Mouse (Mus musculus) B cell, adult 2 months (primary cell): ENCODE data around the gene Hsf2bp.
A peak's percentile ranks its signal among the peaks of the same experiment; 100 is the strongest.

ENCODE experiments used
- DNase-seq, 2 experiments: peaks; one replicate each; pipeline ENCODE4 v3.0.0; 2022

The Hsf2bp gene

GRCm38 (mm10) chr17:31982326-31983190 is 53.6 kb downstream of the Hsf2bp start:
- no peak for DNase-seq

- no peak for DNase-seq
These were observed 56.3 kb downstream of the Hsf2bp start for GRCm38 (mm10) chr17:31979888-31980287.

DNA sequence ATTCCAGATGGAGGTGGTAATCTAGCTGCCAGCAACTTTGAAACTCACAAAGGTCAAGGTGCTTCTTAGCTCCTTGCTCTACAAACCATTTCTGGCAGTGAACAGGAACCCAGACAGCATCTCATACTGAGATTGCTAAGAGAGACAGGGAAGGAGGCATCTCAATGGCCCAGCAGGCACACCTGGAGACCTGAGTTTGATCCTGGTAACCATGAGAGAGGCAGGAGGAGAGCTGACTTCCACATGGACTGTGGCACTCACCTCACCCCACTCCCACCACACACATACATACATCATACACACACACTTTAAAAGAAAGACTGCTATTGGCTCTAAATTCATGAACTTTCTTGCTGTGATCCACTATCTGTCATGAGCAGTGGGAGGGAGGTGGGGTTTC is 59.0 kb downstream of the Hsf2bp start:
- DNase-seq = no peak

GRCm38 (mm10) chr17:31976501-31976900 is 59.6 kb downstream of the Hsf2bp start:
- no peak for DNase-seq

- DNase-seq = no peak
These were observed 61.5 kb downstream of the Hsf2bp start for GRCm38 (mm10) chr17:31974694-31975093.

DNA sequence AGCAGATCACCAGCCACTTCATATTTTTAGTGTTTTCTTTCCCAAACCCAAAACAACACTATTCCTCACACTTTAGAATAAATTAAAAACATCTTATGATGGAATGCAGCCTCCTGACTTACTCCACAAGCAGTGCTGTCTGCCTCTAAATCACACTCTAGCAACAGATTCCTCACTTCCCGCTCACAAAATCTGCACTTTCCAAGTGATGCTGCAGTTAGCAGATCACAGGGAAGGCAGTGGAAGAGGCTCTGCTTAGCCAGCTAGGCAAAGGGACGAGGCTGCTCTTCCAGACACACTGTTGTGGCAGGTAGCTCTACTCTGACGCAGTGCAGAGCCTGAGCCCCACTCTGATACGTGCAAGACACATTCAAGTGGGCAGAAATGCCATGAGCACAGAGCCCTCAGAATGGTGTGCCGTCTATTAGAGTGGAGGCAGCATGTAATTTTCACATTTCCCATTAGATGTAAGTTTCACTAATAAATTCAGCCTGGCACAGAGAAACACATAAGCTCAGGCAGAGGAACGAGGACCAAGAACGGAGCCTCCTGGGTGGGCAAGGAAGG is 62.4 kb downstream of the Hsf2bp start:
- no peak for DNase-seq

- DNase-seq = no peak
These were observed 65.3 kb downstream of the Hsf2bp start for GRCm38 (mm10) chr17:31970890-31971289.

GRCm38 (mm10) chr17:31968801-31969200 is 67.3 kb downstream of the Hsf2bp start:
- peak in 1 of 2 experiments; percentile 7 for DNase-seq

GRCm38 (mm10) chr17:31967311-31967710 is 68.8 kb downstream of the Hsf2bp start:
- peak; percentile 5 to 9 for DNase-seq

- DNase-seq = no peak
These were observed 69.6 kb downstream of the Hsf2bp start for GRCm38 (mm10) chr17:31966566-31966965.

- peak in 1 of 2 experiments; percentile 7 for DNase-seq
These were observed 70.5 kb downstream of the Hsf2bp start for GRCm38 (mm10) chr17:31965623-31966022.

GRCm38 (mm10) chr17:31962930-31963329 is 73.2 kb downstream of the Hsf2bp start:
- DNase-seq = no peak

- no peak for DNase-seq
These were observed 73.9 kb downstream of the Hsf2bp start for GRCm38 (mm10) chr17:31962281-31962680.

DNA sequence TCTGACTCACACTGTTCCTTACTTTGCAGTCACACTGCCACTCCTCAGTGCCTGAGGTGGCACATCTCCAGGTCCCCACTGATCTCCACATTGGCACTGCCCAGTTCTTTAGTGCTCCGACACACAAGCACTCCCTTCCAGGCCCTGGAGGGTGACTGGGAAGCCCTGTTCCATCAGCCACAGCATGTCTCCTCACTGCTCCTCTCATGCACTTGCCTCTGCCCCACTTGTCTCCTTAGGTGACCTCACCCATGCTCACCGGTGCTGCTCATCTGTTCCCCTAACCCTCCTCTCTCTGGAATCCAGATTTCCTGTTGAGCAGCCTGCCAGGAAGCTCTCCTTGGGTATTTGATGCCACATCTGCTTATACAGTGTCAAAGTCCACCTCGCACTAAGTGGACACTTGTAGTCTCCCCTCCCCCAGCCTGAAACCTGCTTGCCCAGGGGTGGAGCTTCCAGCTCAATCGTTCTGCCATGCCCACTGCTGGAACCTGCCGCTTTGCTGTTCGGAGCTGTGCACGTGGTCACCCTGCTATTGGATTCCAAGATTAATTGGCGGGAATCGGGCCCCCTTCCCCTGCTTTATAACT is 81.5 kb downstream of the Hsf2bp start:
- DNase-seq = no peak

DNA sequence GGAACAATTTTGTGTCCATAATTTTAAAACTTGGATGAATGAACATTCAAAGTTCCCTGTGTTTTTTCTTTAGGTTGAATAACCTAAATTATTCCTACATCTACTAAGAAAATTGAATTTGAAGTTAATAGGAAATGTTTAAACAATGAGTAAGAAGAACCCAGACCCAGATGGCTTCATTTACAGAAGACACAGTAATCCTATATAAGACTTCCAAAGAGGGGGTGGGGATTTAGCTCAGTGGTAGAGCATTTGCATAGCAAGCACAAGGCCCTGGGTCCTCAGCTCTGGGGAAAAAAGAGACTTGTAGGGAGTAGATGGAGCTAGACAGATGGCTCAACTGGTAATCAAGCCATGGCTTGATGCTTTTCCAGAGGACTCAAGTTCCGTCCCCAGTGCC is 87.1 kb downstream of the Hsf2bp start:
- DNase-seq = no peak

GRCm38 (mm10) chr17:31946436-31946835 is 89.7 kb downstream of the Hsf2bp start:
- DNase-seq = no peak

DNA sequence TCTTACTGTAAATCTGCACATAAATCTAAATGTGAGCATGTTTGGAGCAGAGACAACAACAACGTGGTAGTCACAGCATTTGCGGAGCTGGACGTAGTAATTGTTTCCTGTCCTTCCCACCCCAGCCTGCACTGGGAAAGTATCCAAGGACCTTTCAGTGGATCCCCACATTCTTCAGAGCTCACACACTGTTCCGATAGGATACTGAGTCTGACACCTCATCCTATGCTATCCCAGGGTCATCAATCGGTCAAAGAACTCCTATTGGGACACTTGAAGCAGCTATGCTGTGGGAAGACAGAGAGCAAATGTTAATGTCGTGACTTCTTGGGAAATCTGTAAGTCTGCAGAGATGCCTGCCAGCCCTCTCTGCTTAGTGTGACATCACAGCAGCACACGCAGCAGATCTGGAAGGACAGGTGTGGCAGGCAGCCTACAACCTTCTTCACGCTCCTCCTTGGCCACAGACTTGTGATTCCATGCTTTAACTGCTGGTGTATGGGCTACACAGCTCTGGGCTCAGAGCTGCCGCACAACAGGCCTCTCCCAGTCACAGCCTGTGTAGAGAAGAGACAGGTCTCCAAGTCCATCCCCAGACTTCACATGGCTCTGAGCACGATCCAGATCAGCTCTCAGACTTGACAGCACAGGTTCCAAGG is 92.1 kb downstream of the Hsf2bp start:
- DNase-seq = no peak

- no peak for DNase-seq
These were observed 94.5 kb downstream of the Hsf2bp start for GRCm38 (mm10) chr17:31941616-31942015.

DNA sequence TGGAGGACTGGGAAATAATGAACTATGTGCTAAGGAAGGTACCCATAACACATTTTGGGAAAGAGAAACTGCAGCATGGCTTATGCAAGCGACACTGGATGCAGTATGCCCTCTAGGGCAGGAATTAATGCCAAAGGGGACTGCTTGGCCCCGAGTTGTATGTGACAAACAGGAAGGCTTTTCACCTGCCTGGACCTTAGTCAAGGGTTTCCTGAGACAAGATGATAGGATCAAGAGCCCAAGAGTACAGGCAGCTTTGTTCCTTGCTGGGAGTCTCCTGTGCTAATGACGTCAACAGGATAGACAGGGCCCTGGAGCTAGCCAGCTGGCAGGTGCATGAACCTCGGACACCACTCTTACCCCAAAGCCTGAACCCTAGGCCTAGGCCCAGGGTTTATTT is 95.5 kb downstream of the Hsf2bp start:
- no peak for DNase-seq

DNA sequence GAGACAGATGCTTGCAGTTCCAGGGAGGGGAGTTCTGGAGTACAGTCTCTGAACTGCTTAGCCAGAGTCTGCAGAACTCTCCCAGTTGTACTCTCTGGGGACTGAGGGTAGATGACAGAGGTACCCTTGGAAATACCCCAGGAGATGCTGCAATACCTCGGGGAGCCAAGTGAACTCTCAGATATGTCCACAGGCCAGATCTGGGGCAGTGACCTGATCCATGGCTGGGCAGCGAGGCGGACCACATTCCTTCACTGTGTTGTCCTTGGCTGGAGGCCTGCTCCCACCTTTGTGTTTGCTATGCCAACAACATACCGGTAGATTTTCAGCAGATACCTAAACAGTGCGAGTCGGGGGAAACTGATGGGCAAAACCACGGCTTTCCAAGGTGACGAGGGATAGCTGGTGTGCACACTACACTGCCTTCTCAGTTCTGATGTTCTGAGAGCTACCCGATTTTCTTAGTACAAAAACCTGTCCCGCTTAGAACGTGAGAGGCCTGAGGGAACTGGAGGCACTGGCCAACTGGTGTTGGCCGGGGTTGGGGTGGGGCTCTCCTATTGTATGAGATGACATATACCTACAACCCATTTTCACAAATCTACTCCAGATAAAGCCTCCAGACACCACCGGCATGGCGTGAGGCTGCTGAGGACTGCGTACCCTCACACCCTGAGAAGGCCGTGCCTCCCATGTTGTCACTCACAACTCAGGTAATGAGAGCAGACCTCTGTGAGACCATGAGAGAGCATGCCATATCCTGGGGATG is 96.7 kb downstream of the Hsf2bp start:
- no peak for DNase-seq

DNA sequence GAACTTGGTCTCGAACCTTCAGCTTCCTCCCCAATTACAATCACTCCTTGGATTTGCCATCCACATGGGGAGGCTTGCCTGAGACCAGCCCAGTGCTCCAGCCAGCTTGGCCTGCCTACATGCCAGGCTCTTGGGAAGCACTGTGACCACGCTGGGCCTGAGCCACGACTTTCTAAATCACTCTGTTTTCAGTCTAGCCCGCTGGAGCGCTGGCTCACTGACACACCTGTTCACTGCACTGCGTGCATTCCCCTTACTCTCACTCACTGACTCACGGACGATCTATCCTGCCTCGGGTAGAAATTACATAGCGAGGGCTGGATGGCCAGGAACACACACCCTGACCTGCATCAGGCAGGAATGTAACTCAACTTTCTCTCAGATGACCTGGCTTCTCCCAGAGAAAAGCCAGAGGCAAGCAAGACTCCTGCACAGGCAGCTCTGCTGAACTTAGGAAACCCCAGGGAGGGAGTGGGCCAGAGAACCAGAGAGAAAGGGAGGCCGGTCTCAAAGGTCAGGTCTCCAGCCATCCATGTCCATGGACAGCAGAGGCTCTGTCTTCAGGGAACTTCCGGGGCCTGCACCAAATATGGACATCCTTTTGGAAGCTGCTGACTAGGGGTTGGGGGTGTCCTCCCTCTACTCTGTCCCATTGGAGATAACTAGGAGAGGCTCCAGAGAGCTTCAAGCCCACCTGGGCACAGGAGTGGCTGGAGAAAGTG is 97.4 kb downstream of the Hsf2bp start:
- DNase-seq = no peak

DNA sequence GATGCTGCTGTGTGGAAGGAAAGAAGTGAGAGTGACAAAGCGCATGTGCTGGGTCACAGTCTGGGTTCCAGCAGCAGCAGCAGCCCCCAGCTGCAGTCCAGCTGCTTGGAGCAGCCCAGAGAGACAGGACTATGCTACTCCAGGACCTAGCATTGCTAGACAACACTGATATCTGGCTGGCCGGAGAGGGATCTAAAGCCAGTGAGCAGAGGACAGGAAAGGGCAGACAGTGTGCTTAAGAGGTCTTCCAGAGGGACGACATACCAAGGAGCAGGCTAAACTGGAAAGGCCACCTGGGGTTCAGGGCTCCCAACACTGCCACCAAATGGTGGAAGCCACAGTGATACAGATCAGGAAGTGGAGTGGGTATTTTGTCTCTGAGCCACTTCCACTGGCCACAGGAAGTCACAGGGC is 99.0 kb downstream of the Hsf2bp start:
- peak; percentile 4 to 13 for DNase-seq
